Mouse (Mus musculus) liver, postnatal 0 days (tissue): ENCODE data around the gene Slc7a4. TPM values are rescaled to one million over a fixed set of nuclear protein-coding genes. Genes with fewer than 3 reads are reported as not detected.
A peak's percentile ranks its signal among the peaks of the same experiment; 100 is the strongest.
"Not testable (repeated sequence)": the region's sequence is repeated elsewhere in the genome, so short reads cannot be mapped to it uniquely, and the experiment has no call there.

ENCODE experiments used
- ATAC-seq: fragments of 200-750 bp; cut with Nextera tagmentation; 2 replicates; pipeline ENCODE4 v1.8.0; 2017; ENCODE audit warnings: mild to moderate bottlenecking, moderate library complexity
- DNase-seq: peaks from one replicate; pipeline ENCODE4 v3.0.0-alpha.2; 2016
- H3K27ac ChIP-seq: fragments of 300-500 bp; sonication (generic); 2 replicates; pipeline ENCODE4 v1.5.1; 2014; ENCODE audit warnings: antibody characterized with exemption, moderate library complexity, mild to moderate bottlenecking, low read depth
- H3K27me3 ChIP-seq: fragments of 300-500 bp; sonication (generic); 2 replicates; pipeline ENCODE4 v1.6.1; 2014; ENCODE audit warnings: low read length, control low read depth, mixed read lengths; ENCODE audit not compliant: insufficient read depth
- H3K36me3 ChIP-seq: fragments of 300-500 bp; sonication (generic); replicated peaks from 2 replicates; pipeline ENCODE4 v1.6.1; 2014; ENCODE audit warnings: mild to moderate bottlenecking, control low read depth, low read length, moderate library complexity, mixed read lengths; ENCODE audit not compliant: insufficient read depth
- H3K4me1 ChIP-seq: fragments of 300-500 bp; sonication (generic); 2 replicates; pipeline ENCODE4 v1.6.1; 2014; ENCODE audit warnings: antibody characterized with exemption, mild to moderate bottlenecking, control low read depth; ENCODE audit not compliant: insufficient read depth
- H3K4me2 ChIP-seq: fragments of 300-500 bp; sonication (generic); 2 replicates; pipeline ENCODE4 v1.6.1; 2014; ENCODE audit warnings: low read depth, mild to moderate bottlenecking, low read length, moderate library complexity, mixed read lengths
- H3K4me3 ChIP-seq: fragments of 300-500 bp; sonication (generic); 2 replicates; pipeline ENCODE4 v1.5.1; 2014; ENCODE audit warnings: low read depth, low read length
- H3K9ac ChIP-seq: fragments of 300-500 bp; sonication (generic); replicated peaks from 2 replicates; pipeline ENCODE4 v1.6.1; 2014; ENCODE audit warnings: mild to moderate bottlenecking, moderate library complexity
- H3K9me3 ChIP-seq: fragments of 300-500 bp; sonication (generic); 2 replicates; pipeline ENCODE4 v1.6.1; 2016; ENCODE audit warnings: mild to moderate bottlenecking, control low read depth, low read length, mixed read lengths
- CTCF ChIP-seq: sonication (generic); IDR thresholded peaks from 2 replicates; pipeline ENCODE4 v1.5.1; 2016; ENCODE audit warnings: antibody characterized with exemption, low read depth
- EP300 ChIP-seq: IDR thresholded peaks from 2 replicates; pipeline ENCODE4 v1.6.1; 2016; ENCODE audit warnings: antibody characterized with exemption, low read depth, mild to moderate bottlenecking
- WGBS: fragments of 180-500 bp; shearing (Covaris S2); extraction: QIAGEN DNeasy Blood & Tissue Kit; methylation state at CpG from one replicate; pipeline ENCODE4 v1.1.7; 2014; ENCODE audit not compliant: insufficient replicate concordance; 5-methylcytosine and 5-hydroxymethylcytosine counted together
- polyA plus RNA-seq: library from polyadenylated mRNA; unstranded; fragments of >200 nt; fragmentation: Nextera tagmentation; extraction: Ambion mirVana; gene quantifications from 2 replicates; pipeline ENCODE4 v1.2.1, GENCODE M21; 2015

Gene Slc7a4
- polyA plus RNA-seq, 1 experiment from 2014 or later: 3.7 TPM

DNA sequence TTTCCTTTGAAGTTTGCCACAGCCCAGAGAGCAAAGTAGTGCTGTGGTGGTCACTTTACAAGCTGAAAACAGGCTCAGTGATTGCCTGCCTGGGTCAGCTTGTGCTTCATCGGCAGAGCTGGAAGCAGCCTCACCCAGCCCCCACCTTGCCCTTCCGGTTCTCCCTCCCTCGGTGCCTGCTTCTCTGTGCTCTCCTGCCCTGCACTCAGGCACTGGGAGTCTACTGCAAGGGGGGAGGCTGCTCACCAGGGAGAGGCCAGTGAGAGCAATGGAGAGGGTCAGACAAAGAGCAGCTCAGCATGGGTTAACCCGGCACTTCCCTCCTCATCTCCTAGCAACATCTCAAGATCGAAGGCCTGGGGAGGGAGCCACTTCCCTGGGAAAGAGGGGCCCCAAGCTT, 24.2 kb downstream of the Slc7a4 start:
- ATAC-seq (no peak), DNase-seq (no peak)
- Histone ChIP-seq H3K4me2 (peak overlapping the region; percentile 58), H3K36me3 (no peaks in the 10 kb centered on the region), H3K4me3 (no peak overlapping the region), H3K4me1 (peaks cover 20% of the 10 kb centered on the region), H3K27me3 (peaks cover 14% of the 10 kb centered on the region), H3K27ac (no peak overlapping the region), H3K9ac (no peak overlapping the region; the same call in 1 of the 2 replicates), H3K9me3 (no peaks in the 10 kb centered on the region)
- no peak for TF ChIP-seq CTCF
- TF ChIP-seq EP300: no peak
- 2% methylated on average over 5 of the region's 5 CpGs for WGBS

DNA sequence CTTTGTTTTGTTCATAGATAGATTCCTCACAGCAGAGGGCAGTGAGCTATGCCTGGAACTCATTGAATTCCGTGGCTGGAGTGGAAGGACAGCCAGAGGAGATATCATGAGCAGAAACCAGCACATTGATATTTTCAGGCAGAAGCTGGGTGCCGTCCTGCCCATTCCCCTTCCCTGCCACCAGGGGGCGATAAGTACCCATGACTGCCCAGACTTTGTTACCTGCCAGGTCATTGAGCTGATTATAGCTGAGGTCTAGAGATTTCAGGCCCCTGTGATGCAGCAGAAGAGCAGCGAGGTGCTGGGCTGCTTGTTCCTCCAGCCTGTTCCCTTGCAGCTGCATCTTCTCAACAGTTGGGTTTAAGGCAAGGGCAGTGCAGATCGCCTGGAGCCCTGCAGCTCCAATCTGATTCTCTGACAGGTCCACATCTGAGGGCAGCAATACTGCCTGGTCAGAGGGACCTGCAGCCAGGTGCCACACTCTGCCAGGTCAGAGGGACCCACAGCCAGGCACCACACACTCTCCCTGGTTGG, 25.0 kb downstream of the Slc7a4 start:
- peak overlapping the region; percentile 58; the same call in 1 of the 2 replicates for H3K4me2 ChIP-seq
- no peak overlapping the region for H3K9ac ChIP-seq
- H3K4me1 ChIP-seq: peaks cover 27% of the 10 kb centered on the region
- no peak for TF ChIP-seq EP300
- TF ChIP-seq CTCF: peak; percentile 99
- no peaks in the 10 kb centered on the region for H3K36me3 ChIP-seq
- 2% methylated on average over 5 of the region's 5 CpGs for WGBS
- ATAC-seq (peak; percentile 40; the same call in 1 of the 2 replicates), DNase-seq (peak; percentile 81)
- no peaks in the 10 kb centered on the region for H3K9me3 ChIP-seq
- H3K27me3 ChIP-seq: peaks cover 14% of the 10 kb centered on the region
- H3K27ac ChIP-seq: no peak overlapping the region
- no peak overlapping the region for H3K4me3 ChIP-seq

DNA sequence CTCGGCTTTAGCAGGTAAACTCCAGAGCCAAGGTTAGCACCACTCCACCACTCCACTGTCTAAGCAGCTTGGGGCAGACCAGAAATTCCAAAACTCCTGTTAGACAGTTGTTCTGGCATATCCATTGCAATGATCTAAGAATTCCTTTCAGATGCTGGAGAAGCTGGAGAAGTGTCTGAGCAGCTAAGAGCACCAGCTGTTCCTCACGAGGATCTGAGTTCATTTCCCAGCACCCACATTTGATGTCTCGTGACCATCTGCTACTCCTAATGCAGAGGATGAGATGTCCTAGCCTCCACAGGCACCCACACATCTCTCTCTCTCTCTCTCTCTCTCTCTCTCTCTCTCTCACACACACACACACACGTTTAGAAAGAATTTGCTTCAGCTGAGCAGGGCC, 26.1 kb downstream of the Slc7a4 start:
- no peaks in the 10 kb centered on the region for H3K36me3 ChIP-seq
- TF ChIP-seq EP300: no peak
- no peak for TF ChIP-seq CTCF
- no peak for DNase-seq
- H3K27me3 ChIP-seq: peaks cover 3% of the 10 kb centered on the region
- no peaks in the 10 kb centered on the region for H3K9me3 ChIP-seq
- no peak for ATAC-seq
- no peak overlapping the region for H3K4me2 ChIP-seq
- H3K4me3 ChIP-seq: no peak overlapping the region
- 62% methylated on average over 4 of the region's 4 CpGs for WGBS
- peaks cover 31% of the 10 kb centered on the region for H3K4me1 ChIP-seq
- no peak overlapping the region for H3K9ac ChIP-seq
- H3K27ac ChIP-seq: no peak overlapping the region

DNA sequence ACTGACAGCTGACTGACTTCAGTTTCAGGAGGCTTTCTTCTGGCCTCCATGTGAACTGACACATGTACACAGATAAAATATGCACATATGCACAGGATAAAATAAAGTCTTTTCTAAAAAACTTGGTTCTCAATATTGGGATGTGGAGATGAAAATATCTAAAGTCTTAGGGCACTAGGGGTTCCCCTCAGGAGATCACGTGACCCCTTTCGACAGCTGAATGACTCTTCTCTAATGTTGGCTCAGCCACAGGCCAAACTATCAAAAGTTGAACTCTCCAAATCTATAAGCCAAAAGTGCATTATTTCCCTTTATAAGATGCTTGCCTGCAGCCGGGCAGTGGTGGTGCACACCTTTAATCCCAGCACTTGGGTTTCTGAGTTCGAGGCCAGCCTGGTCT, 26.8 kb downstream of the Slc7a4 start:
- 0 out of 2 replicates have a peak, but pooled peaks cover 2% of the 10 kb centered on the region for H3K27me3 ChIP-seq
- no peaks in the 10 kb centered on the region for H3K36me3 ChIP-seq
- H3K4me1 ChIP-seq: peaks cover 31% of the 10 kb centered on the region
- H3K4me3 ChIP-seq: no peak overlapping the region
- no peak overlapping the region for H3K4me2 ChIP-seq
- H3K9ac ChIP-seq: no peak overlapping the region
- TF ChIP-seq EP300 (no peak), CTCF (no peak)
- ATAC-seq: no peak
- no peak overlapping the region for H3K27ac ChIP-seq
- no peak for DNase-seq
- H3K9me3 ChIP-seq: no peaks in the 10 kb centered on the region
- WGBS: 81% methylated on average over 4 of the region's 4 CpGs

DNA sequence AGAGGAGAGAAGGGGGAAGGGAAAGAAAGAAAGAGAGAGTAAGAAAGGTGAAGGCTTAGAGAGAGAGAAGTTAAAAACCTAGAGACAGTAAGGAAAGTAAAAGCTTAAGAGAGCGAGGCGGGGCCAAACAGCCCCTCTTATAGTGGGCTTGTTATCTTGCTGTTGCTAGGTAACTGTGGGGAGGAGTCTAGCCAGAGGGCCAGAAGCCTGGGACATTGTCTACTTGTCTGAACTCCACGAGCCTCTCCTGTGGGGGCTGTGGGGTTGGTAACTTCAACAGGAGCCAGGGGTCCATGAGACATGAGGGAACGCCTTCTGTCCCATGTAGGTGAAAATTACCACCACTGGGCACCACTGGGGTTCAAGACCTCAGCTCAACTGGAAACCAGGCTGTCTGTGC, 28.3 kb downstream of the Slc7a4 start:
- H3K4me1 ChIP-seq: peaks cover 36% of the 10 kb centered on the region
- H3K27ac ChIP-seq, H3K27me3 ChIP-seq, ATAC-seq, H3K9me3 ChIP-seq, H3K36me3 ChIP-seq, DNase-seq, H3K4me3 ChIP-seq: not testable (repeated sequence)
- 34% methylated on average over 4 of the region's 4 CpGs for WGBS
- peak overlapping the region; percentile 11; the same call in 1 of the 2 replicates for H3K9ac ChIP-seq
- H3K4me2 ChIP-seq: peak overlapping the region; percentile 67

DNA sequence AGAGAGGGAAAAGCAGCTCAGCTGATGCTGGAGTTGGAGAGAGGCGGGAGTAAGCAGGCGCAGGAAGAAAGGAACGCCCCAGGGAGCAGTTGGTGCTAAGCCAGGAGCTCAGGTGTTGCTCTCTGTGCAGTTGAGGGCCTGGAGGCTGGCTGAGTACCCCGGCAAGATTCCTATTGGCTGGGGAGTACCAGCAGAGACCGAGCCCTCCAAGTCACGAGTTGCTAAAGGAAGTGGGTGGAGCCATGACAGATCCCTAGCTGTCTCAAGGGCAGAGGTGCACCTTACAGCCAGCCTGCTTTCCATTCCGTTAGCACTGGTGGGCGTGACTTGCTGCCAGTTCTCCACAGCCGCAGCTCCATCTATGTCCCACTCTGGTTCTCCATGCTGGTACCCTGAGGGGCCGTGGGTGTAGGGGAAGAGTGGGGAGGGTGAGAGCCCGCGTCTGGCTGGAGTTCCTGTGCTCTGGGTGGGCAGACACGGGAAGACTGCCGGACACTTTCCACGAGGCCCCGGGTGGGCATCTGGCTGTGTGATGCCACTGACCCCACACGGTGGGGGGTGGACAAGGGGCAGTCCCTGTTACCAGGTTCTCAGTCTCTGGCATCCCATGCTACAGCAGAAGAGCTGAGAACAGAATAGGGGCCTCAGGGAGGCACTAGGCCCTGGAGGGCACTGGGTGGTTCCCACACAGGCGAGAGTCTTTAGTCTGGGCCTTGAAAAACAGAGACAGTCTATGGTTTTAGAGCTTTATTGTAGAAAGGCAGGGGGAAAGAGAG, 28.9 kb downstream of the Slc7a4 start:
- H3K9me3 ChIP-seq: no peaks in the 10 kb centered on the region
- TF ChIP-seq CTCF (no peak), EP300 (no peak)
- DNase-seq (peak; percentile 59), ATAC-seq (peak; percentile 57)
- no peak overlapping the region; the same call in 1 of the 2 replicates for H3K9ac ChIP-seq
- H3K36me3 ChIP-seq: no peaks in the 10 kb centered on the region
- peak overlapping the region; percentile 67 for H3K4me2 ChIP-seq
- peak overlapping the region; percentile 69; the same call in 1 of the 2 replicates for H3K27ac ChIP-seq
- peaks cover 35% of the 10 kb centered on the region for H3K4me1 ChIP-seq
- peak overlapping the region; percentile 19; the same call in 1 of the 2 replicates for H3K4me3 ChIP-seq
- WGBS: 13% methylated on average over 18 of the region's 18 CpGs
- no peaks in the 10 kb centered on the region for H3K27me3 ChIP-seq
